Mouse (Mus musculus) forebrain, embryonic 14.5 days (tissue): Measurements from ENCODE around the gene Psmd8. TPM values are rescaled to one million over a fixed set of nuclear protein-coding genes. Genes with fewer than 3 reads are reported as not detected.

Experiments
- ATAC-seq: fragments of 200-750 bp; cut with Nextera tagmentation; 2 replicates; pipeline ENCODE4 v1.8.0; 2017; ENCODE audit warnings: mild to moderate bottlenecking, moderate library complexity
- DNase-seq: peaks from one replicate; pipeline ENCODE4 v3.0.0-alpha.2; 2015; ENCODE audit warnings: low spot score
- H3K27ac ChIP-seq: fragments of 300-500 bp; sonication (generic); 2 replicates; pipeline ENCODE4 v1.5.1; 2014; ENCODE audit warnings: low read depth, mild to moderate bottlenecking, control low read depth, low read length, moderate library complexity
- H3K27me3 ChIP-seq: fragments of 300-500 bp; sonication (generic); replicated peaks from 2 replicates; pipeline ENCODE4 v1.6.1; 2014; ENCODE audit warnings: low read length, control low read depth, mixed read lengths; ENCODE audit not compliant: control insufficient read depth, insufficient read depth
- H3K36me3 ChIP-seq: fragments of 300-500 bp; sonication (generic); 2 replicates; pipeline ENCODE4 v1.6.1; 2014; ENCODE audit warnings: low read length, control low read depth; ENCODE audit not compliant: control insufficient read depth, insufficient read depth
- H3K4me1 ChIP-seq: fragments of 300-500 bp; sonication (generic); 2 replicates; pipeline ENCODE4 v1.6.1; 2014; ENCODE audit warnings: antibody characterized with exemption, low read length, control low read depth; ENCODE audit not compliant: control insufficient read depth, insufficient read depth
- H3K4me2 ChIP-seq: fragments of 300-500 bp; sonication (generic); 2 replicates; pipeline ENCODE4 v1.6.1; 2014; ENCODE audit warnings: mild to moderate bottlenecking, control low read depth, low read length
- H3K4me3 ChIP-seq: fragments of 300-500 bp; sonication (generic); 2 replicates; pipeline ENCODE4 v1.5.1; 2014; ENCODE audit warnings: low read depth, low read length, control low read depth
- H3K9ac ChIP-seq: fragments of 300-500 bp; sonication (generic); 2 replicates; pipeline ENCODE4 v1.6.1; 2014; ENCODE audit warnings: mild to moderate bottlenecking, low read length, control low read depth, moderate library complexity
- H3K9me3 ChIP-seq: fragments of 300-500 bp; sonication (generic); replicated peaks from 2 replicates; pipeline ENCODE4 v1.6.1; 2016; ENCODE audit warnings: low read length, control low read depth, mixed read lengths; ENCODE audit not compliant: control insufficient read depth
- WGBS: fragments of 180-500 bp; shearing (Covaris S2); extraction: QIAGEN DNeasy Blood & Tissue Kit; methylation state at CpG from one replicate; pipeline ENCODE4 v1.1.7; 2014; 5-methylcytosine and 5-hydroxymethylcytosine counted together
- polyA plus RNA-seq: library from polyadenylated mRNA; unstranded; fragments of >200 nt; fragmentation: Nextera tagmentation; extraction: Ambion mirVana; gene quantifications from 2 replicates; pipeline ENCODE4 v1.2.1, GENCODE M21; 2014

Gene Psmd8
- polyA plus RNA-seq, 1 experiment from 2014 or later, result 364 TPM

- Histone ChIP-seq H3K9ac (no peak overlapping the region), H3K9me3 (no peaks in the 10 kb centered on the region), H3K4me2 (no peak overlapping the region), H3K4me1 (peaks cover 5% of the 10 kb centered on the region; the same call in 1 of the 2 replicates), H3K27ac (no peak overlapping the region), H3K27me3 (no peaks in the 10 kb centered on the region), H3K36me3 (no peaks in the 10 kb centered on the region), H3K4me3 (no peak overlapping the region)
- no peak for DNase-seq
- no peak for ATAC-seq
- WGBS, result 30% methylated on average over 7 of the region's 7 CpGs
Observed at GRCm38 (mm10) chr7:29126173-29126915, 54.2 kb downstream of the Psmd8 start.

DNA sequence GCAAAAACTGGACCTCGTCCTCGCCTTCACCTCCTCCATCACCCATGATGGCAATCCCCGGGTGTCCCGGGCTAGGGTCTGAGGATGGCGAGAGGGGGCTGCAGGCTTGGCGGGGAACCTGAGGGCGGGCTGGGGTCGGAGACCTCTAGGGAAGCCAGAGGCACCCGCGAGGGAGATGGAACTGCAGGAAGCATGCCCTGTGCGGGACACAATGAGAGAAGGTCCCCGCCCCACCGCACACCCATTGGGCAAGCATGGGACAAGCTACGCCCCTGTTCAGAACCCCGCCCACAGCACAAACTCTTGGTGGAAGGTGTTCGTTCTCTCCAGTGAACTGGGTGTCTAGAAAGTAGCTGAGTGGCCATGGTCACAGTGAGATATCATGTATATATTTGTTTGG is 55.5 kb downstream of the Psmd8 start, which contains the start of gene Ryr1:
TSS of gene Ryr1 (minus strand) at position 210 of the 400 bp plus-strand sequence.
- Histone ChIP-seq H3K9me3 (no peaks in the 10 kb centered on the region), H3K27ac (no peak within 1 kb of the TSS), H3K4me1 (peaks cover 5% of the 10 kb centered on the region; the same call in 1 of the 2 replicates), H3K27me3 (no peaks in the 10 kb centered on the region), H3K36me3 (no peaks in the 10 kb centered on the region), H3K4me3 (peak within 1 kb of the TSS; percentile 23), H3K4me2 (peak within 1 kb of the TSS; percentile 50), H3K9ac (peak within 1 kb of the TSS; percentile 49; the same call in 1 of the 2 replicates)
- peak; percentile 75 for DNase-seq
- ATAC-seq, result peak; percentile 80
- WGBS, result 1% methylated on average over 16 of the region's 16 CpGs

Other genes starting within 250 kb of the Psmd8 start
- 101 and 128 TPM in 2 replicates for gene Actn4, start 218.4 kb downstream of the Psmd8 start, polyA plus RNA-seq
- gene Eif3k, start 198.8 kb downstream of the Psmd8 start, polyA plus RNA-seq, result 345 and 412 TPM in 2 replicates
- gene Map4k1, start 198.7 kb downstream of the Psmd8 start, polyA plus RNA-seq, result 6.1 and 6.9 TPM in 2 replicates
- 5.0 and 6.2 TPM in 2 replicates for gene Ryr1, start 55.5 kb downstream of the Psmd8 start, polyA plus RNA-seq
- gene Rasgrp4, start 45.9 kb downstream of the Psmd8 start, polyA plus RNA-seq, result 0.47 and 0.99 TPM in 2 replicates
- gene Fam98c, start 24.5 kb downstream of the Psmd8 start, polyA plus RNA-seq, result 17.3 and 18.0 TPM in 2 replicates
- gene Ggn, start 10.5 kb downstream of the Psmd8 start, polyA plus RNA-seq, result 0.14 and 0.36 TPM in 2 replicates
- 4.4 and 5.5 TPM in 2 replicates for gene Spred3, start 10.3 kb downstream of the Psmd8 start, polyA plus RNA-seq
- 0.85 and 1.6 TPM in 2 replicates for gene Catsperg1, start 33.3 kb upstream of the Psmd8 start, polyA plus RNA-seq
- 0.22 and 0.46 TPM in 2 replicates for gene Kcnk6, start 51.8 kb upstream of the Psmd8 start, polyA plus RNA-seq
- gene Yif1b, start 57.6 kb upstream of the Psmd8 start, polyA plus RNA-seq, result 88.2 and 96.2 TPM in 2 replicates
- gene 2200002D01Rik, start 67.8 kb upstream of the Psmd8 start, polyA plus RNA-seq, result 0.37 and 1.2 TPM in 2 replicates
- gene Spint2, start 101.2 kb upstream of the Psmd8 start, polyA plus RNA-seq, result 46.6 and 51.3 TPM in 2 replicates
- 5.7 and 9.8 TPM in 2 replicates for gene Ppp1r14a, start 108.6 kb upstream of the Psmd8 start, polyA plus RNA-seq
- 167 and 205 TPM in 2 replicates for gene Dpf1, start 123.2 kb upstream of the Psmd8 start, polyA plus RNA-seq